Mouse (Mus musculus): ENCODE measurements at regions not wholly inside any gene's neighbourhood (a gene's known extent, or its start where the extent isn't known, plus 50 kb on each side); places are given as distances from the start of the nearest gene placed in this dataset.

- ATAC-seq (ENCODE audit: low read depth) = no peak
- Histone ChIP-seq H3K27ac (ENCODE audit: low read depth, low read length) (no peak overlapping the region), H3K9ac (replicated peaks; ENCODE audit: low read depth, low read length) (no peak overlapping the region), H3K4me2 (ENCODE audit: low read depth, low read length) (no peak overlapping the region), H3K36me3 (ENCODE audit: control insufficient read depth, insufficient read depth, low read length) (no peaks in the 10 kb centered on the region), H3K4me1 (ENCODE audit: control insufficient read depth, insufficient read depth, low read length) (no peaks in the 10 kb centered on the region), H3K4me3 (ENCODE audit: low read depth, low read length) (no peak overlapping the region), H3K27me3 (ENCODE audit: control insufficient read depth, insufficient read depth, low read length) (no peaks in the 10 kb centered on the region), H3K9me3 (ENCODE audit: control insufficient read depth, low read length) (no peaks in the 10 kb centered on the region)
- WGBS = 86% methylated on average over 4 of the region's 4 CpGs
These were observed 75.7 kb upstream of the B430305J03Rik start for GRCm38 (mm10) chr3:61441445-61441844.

GRCm38 (mm10) chr3:61428713-61429112, 63.0 kb upstream of the B430305J03Rik start:
- 80% methylated on average over 1 of the region's 1 CpGs for WGBS
- ATAC-seq (ENCODE audit: low read depth) = no peak
- no peaks in the 10 kb centered on the region for H3K9me3 ChIP-seq (ENCODE audit: control insufficient read depth, low read length)

DNA sequence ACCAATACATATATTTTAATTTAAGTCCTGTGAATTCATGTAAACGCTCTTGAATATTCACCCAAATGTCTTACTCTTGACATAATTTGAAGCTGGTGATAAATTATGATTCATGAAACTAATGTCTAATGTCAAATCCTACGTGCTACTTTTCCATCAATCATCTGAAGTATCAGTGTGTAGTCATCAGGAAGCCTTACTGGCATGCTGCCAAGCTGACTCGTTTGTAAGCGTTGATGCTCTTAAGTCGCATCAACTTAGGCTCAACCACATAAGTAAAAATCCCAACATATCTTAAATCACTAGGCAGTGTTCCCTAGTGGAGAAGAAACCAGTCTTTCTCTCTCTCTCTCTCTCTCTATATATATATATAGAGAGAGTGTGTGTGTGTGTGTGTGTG, 58.2 kb upstream of the B430305J03Rik start:
- Histone ChIP-seq H3K36me3 (ENCODE audit: control insufficient read depth, insufficient read depth, low read length) (no peaks in the 10 kb centered on the region), H3K27ac (ENCODE audit: low read depth, low read length) (no peak overlapping the region), H3K9me3 (ENCODE audit: control insufficient read depth, low read length) (no peaks in the 10 kb centered on the region), H3K27me3 (ENCODE audit: control insufficient read depth, insufficient read depth, low read length) (no peaks in the 10 kb centered on the region), H3K4me1 (ENCODE audit: control insufficient read depth, insufficient read depth, low read length) (no peaks in the 10 kb centered on the region), H3K9ac (replicated peaks; ENCODE audit: low read depth, low read length) (no peak overlapping the region), H3K4me2 (ENCODE audit: low read depth, low read length) (no peak overlapping the region), H3K4me3 (ENCODE audit: low read depth, low read length) (no peak overlapping the region)
- no peak for ATAC-seq (ENCODE audit: low read depth)
- 66% methylated on average over 5 of the region's 5 CpGs for WGBS

More at GRCm38 (mm10) chr3:61428713-61429112, 63.0 kb upstream of the B430305J03Rik start:
- Histone ChIP-seq H3K4me2 (ENCODE audit: low read depth, low read length) (no peak overlapping the region), H3K4me1 (ENCODE audit: control insufficient read depth, insufficient read depth, low read length) (no peaks in the 10 kb centered on the region), H3K9ac (replicated peaks; ENCODE audit: low read depth, low read length) (no peak overlapping the region), H3K4me3 (ENCODE audit: low read depth, low read length) (no peak overlapping the region), H3K27me3 (ENCODE audit: control insufficient read depth, insufficient read depth, low read length) (no peaks in the 10 kb centered on the region), H3K36me3 (ENCODE audit: control insufficient read depth, insufficient read depth, low read length) (no peaks in the 10 kb centered on the region), H3K27ac (ENCODE audit: low read depth, low read length) (no peak overlapping the region)

DNA sequence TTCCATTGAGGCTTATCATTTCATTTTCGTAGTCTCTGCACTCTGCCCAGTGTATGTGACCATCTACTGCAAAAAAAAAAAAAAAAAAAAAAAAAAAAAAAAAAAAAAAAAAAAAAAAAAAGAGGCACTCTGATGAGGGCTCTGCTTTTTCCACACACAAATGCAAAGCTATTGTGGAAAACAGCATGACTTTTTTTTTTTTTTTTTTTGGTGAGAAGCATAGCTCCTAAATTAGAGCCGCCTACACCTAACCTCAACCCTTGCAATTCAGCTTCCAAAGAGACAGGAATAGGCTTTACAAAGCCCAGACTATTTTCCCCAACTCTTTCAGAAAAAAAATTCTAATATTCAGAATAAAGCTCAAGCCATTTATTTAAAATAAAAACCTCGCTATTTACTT, 54.0 kb upstream of the B430305J03Rik start:
- Histone ChIP-seq H3K4me1 (ENCODE audit: control insufficient read depth, insufficient read depth, low read length) (no peaks in the 10 kb centered on the region), H3K9ac (replicated peaks; ENCODE audit: low read depth, low read length) (no peak overlapping the region), H3K9me3 (ENCODE audit: control insufficient read depth, low read length) (no peaks in the 10 kb centered on the region), H3K27ac (ENCODE audit: low read depth, low read length) (no peak overlapping the region), H3K4me3 (ENCODE audit: low read depth, low read length) (no peak overlapping the region), H3K4me2 (ENCODE audit: low read depth, low read length) (no peak overlapping the region), H3K27me3 (ENCODE audit: control insufficient read depth, insufficient read depth, low read length) (no peaks in the 10 kb centered on the region), H3K36me3 (ENCODE audit: control insufficient read depth, insufficient read depth, low read length) (no peaks in the 10 kb centered on the region)
- WGBS = 82% methylated on average over 3 of the region's 3 CpGs
- no peak for ATAC-seq (ENCODE audit: low read depth)

DNA sequence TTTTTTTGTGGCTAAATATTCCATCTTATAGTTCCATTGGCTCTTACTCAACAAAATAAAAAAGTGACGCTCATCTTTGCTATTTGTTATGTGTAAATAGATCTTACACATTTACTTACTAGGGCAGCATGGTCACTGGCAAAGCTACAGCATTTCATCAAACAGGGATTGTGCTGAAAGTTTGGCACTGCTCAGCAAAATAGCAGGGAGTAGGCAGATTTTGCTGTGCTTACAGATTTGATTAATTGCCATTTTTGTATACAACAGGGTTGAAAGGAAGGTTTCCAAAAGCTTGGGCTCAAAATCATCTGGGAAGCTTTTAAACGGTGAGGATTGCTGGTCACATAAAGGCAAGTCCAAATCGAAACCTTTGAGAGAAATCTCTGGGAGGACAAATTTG, 52.3 kb upstream of the B430305J03Rik start:
- Histone ChIP-seq H3K36me3 (ENCODE audit: control insufficient read depth, insufficient read depth, low read length) (no peaks in the 10 kb centered on the region), H3K4me3 (ENCODE audit: low read depth, low read length) (no peak overlapping the region), H3K27ac (ENCODE audit: low read depth, low read length) (no peak overlapping the region), H3K4me1 (ENCODE audit: control insufficient read depth, insufficient read depth, low read length) (no peaks in the 10 kb centered on the region), H3K4me2 (ENCODE audit: low read depth, low read length) (no peak overlapping the region), H3K27me3 (ENCODE audit: control insufficient read depth, insufficient read depth, low read length) (no peaks in the 10 kb centered on the region), H3K9me3 (ENCODE audit: control insufficient read depth, low read length) (no peaks in the 10 kb centered on the region), H3K9ac (replicated peaks; ENCODE audit: low read depth, low read length) (no peak overlapping the region)
- no peak for ATAC-seq (ENCODE audit: low read depth)
- WGBS = 62% methylated on average over 3 of the region's 3 CpGs

All from neural tube, embryonic 14.5 days (tissue).